ENCODE assay signal across 8 mouse cellular contexts in genomic region chr2:153346221-153347182, GRCm38 (mm10). TPM values are rescaled to one million over a fixed set of nuclear protein-coding genes. Genes with fewer than 3 reads are reported as not detected.
DNase-seq lines count a peak whose midpoint lies in the region; ATAC-seq and TF ChIP-seq lines count a peak whose summit lies in the region.

No protein-coding gene starts in this region.

- H3K4me1 ChIP-seq in intestine, embryonic 15.5 days (replicated peaks), result peaks cover 18% of the 10 kb centered on the region
- peaks cover 52% of the 10 kb centered on the region for H3K4me1 ChIP-seq in liver, embryonic 11.5 days (replicated peaks; ENCODE audit: control insufficient read depth, insufficient read depth, low read length)
- H3K4me1 ChIP-seq in stomach, embryonic 14.5 days (ENCODE audit: control insufficient read depth, insufficient read depth, low read length), result peaks cover 32% of the 10 kb centered on the region

- peaks cover 52% of the 10 kb centered on the region for H3K79me2 ChIP-seq in myocyte (ENCODE audit: control insufficient read depth, insufficient read depth)

- H3K36me3 ChIP-seq in intestine, embryonic 15.5 days, result no peaks in the 10 kb centered on the region
- peaks cover 3% of the 10 kb centered on the region; the same call in 1 of the 2 replicates for H3K36me3 ChIP-seq in liver, embryonic 11.5 days (ENCODE audit: control insufficient read depth, insufficient read depth, low read length)
- no peaks in the 10 kb centered on the region for H3K36me3 ChIP-seq in myocyte (ENCODE audit: control insufficient read depth, insufficient read depth)
- H3K36me3 ChIP-seq in stomach, embryonic 14.5 days (ENCODE audit: control insufficient read depth, insufficient read depth, low read length), result no peaks in the 10 kb centered on the region; the same call in 1 of the 2 replicates

- H3K27ac ChIP-seq in intestine, embryonic 15.5 days, result peak overlapping the region; percentile 97
- H3K27ac ChIP-seq in liver, embryonic 11.5 days (ENCODE audit: low read depth, low read length), result peak overlapping the region; percentile 99
- peak overlapping the region; percentile 98 for H3K27ac ChIP-seq in stomach, embryonic 14.5 days (ENCODE audit: low read length)

- H3K27me3 ChIP-seq in intestine, embryonic 15.5 days (replicated peaks), result no peaks in the 10 kb centered on the region
- no peaks in the 10 kb centered on the region for H3K27me3 ChIP-seq in liver, embryonic 11.5 days (replicated peaks; ENCODE audit: control insufficient read depth, insufficient read depth, low read length)
- no peaks in the 10 kb centered on the region for H3K27me3 ChIP-seq in myocyte (ENCODE audit: control insufficient read depth, insufficient read depth, insufficient read length)
- H3K27me3 ChIP-seq in stomach, embryonic 14.5 days (ENCODE audit: control insufficient read depth, insufficient read depth, low read length), result no peaks in the 10 kb centered on the region

- peak overlapping the region; percentile 86 for H3K9ac ChIP-seq in intestine, embryonic 15.5 days
- H3K9ac ChIP-seq in liver, embryonic 11.5 days (ENCODE audit: low read depth, low read length), result peak overlapping the region; percentile 99
- H3K9ac ChIP-seq in stomach, embryonic 14.5 days (replicated peaks; ENCODE audit: low read depth, low read length), result peak overlapping the region; percentile 93

- H3K4me3 ChIP-seq in intestine, embryonic 15.5 days (replicated peaks), result peak overlapping the region; percentile 82
- peak overlapping the region; percentile 97 for H3K4me3 ChIP-seq in liver, embryonic 11.5 days (ENCODE audit: low read depth, low read length)
- peak overlapping the region; percentile 81 for H3K4me3 ChIP-seq in myocyte
- H3K4me3 ChIP-seq in stomach, embryonic 14.5 days (ENCODE audit: low read depth, low read length), result peak overlapping the region; percentile 82

- H3K9me3 ChIP-seq in intestine, embryonic 15.5 days, result no peaks in the 10 kb centered on the region
- no peaks in the 10 kb centered on the region for H3K9me3 ChIP-seq in liver, embryonic 11.5 days (ENCODE audit: control insufficient read depth, low read length)
- H3K9me3 ChIP-seq in stomach, embryonic 14.5 days (ENCODE audit: control insufficient read depth, low read depth, low read length), result no peaks in the 10 kb centered on the region

- H3K4me2 ChIP-seq in intestine, embryonic 15.5 days (replicated peaks), result peak overlapping the region; percentile 69
- H3K4me2 ChIP-seq in liver, embryonic 11.5 days, result peak overlapping the region; percentile 89
- peak overlapping the region; percentile 94 for H3K4me2 ChIP-seq in myocyte (ENCODE audit: low read depth)
- H3K4me2 ChIP-seq in stomach, embryonic 14.5 days (replicated peaks; ENCODE audit: low read depth, low read length), result peak overlapping the region; percentile 78

- peak; percentile 46 for DNase-seq in layer of hippocampus, adult 11-12 months (ENCODE audit: low spot score)
- no peak for DNase-seq in layer of hippocampus, postnatal 25 days (ENCODE audit: extremely low spot score in 1 of 2, low spot score in 1 of 2)
- DNase-seq in cerebellum, postnatal 36 days, result peak; percentile 44 to 56
- DNase-seq in gastrocnemius, postnatal 4 days (ENCODE audit: low spot score in 2 of 2), result peak; percentile 66 to 74
- DNase-seq in liver, embryonic 11.5 days (ENCODE audit: low spot score), result peak; percentile 84

- WGBS in intestine, embryonic 15.5 days, result under 1% methylated on average over 52 of the region's 76 CpGs
- WGBS in liver, embryonic 11.5 days, result under 1% methylated on average over 38 of the region's 76 CpGs
- WGBS in stomach, embryonic 14.5 days, result 1% methylated on average over 54 of the region's 76 CpGs

- ATAC-seq in intestine, embryonic 15.5 days, result peak; percentile 56
- peak; percentile 49; the same call in 1 of the 2 replicates for ATAC-seq in liver, embryonic 11.5 days (replicated peaks; ENCODE audit: low FRiP score)
- ATAC-seq in stomach, embryonic 14.5 days (ENCODE audit: insufficient number of reproducible peaks, insufficient read depth, low FRiP score, low read depth), result peak; percentile 50

- TF ChIP-seq POLR2A in myocyte (IDR thresholded peaks at IDR 0.05; ENCODE audit: insufficient read length, low read depth), result peak; percentile 5

- H3ac ChIP-seq in myocyte (ENCODE audit: control insufficient read depth, insufficient read length), result peak overlapping the region; percentile 74

TF ChIP-seq in myocyte, 11 proteins besides CTCF, POLR2A, EP300 and RAD21:
- TF ChIP-seq MYOG (IDR thresholded peaks at IDR 0.05; ENCODE audit: control insufficient read depth in 1 of 3, insufficient read depth in 1 of 3, insufficient read length in 2 of 3, low read depth in 2 of 3) (no peak), MAX (IDR thresholded peaks at IDR 0.05; ENCODE audit: low read depth) (no peak), REST (IDR thresholded peaks at IDR 0.05; ENCODE audit: insufficient read depth, insufficient read length) (no peak), MYOD1 (IDR thresholded peaks at IDR 0.05; ENCODE audit: control insufficient read depth in 1 of 3, insufficient read length in 2 of 3, low read depth in 2 of 3) (peak in 1 of 3 experiments; percentile 21), E2F4 (IDR thresholded peaks at IDR 0.05; ENCODE audit: insufficient read depth) (no peak), SRF (IDR thresholded peaks at IDR 0.05; ENCODE audit: control insufficient read depth, insufficient read length, low read depth) (no peak), USF1 (IDR thresholded peaks at IDR 0.05; ENCODE audit: low read depth) (no peak), POLR2AphosphoS2 (IDR thresholded peaks at IDR 0.05; ENCODE audit: insufficient read length, low read depth) (peak; percentile 50), TCF12 (IDR thresholded peaks at IDR 0.05; ENCODE audit: insufficient read depth, poor library complexity, severe bottlenecking) (no peak)

RNA-seq across cellular contexts. Expression of gene Asxl1, which starts 0.9 kb away (rescaled TPM):
- total RNA-seq in layer of hippocampus, postnatal 25 days (2021), result 10 to 100 TPM; 31.6 to 34.0 TPM
- total RNA-seq in gastrocnemius, postnatal 4 days (2021), result 10 to 100 TPM; 27.1 to 28.9 TPM
- 12.4 and 13.5 TPM in 2 replicates for polyA plus RNA-seq in intestine, embryonic 15.5 days (2015; fragmentation: Nextera tagmentation; extraction: Ambion mirVana)
- polyA plus RNA-seq in liver, embryonic 11.5 days (2014; fragmentation: Nextera tagmentation; extraction: Ambion mirVana), result 13.6 and 15.1 TPM in 2 replicates
- 15.4 TPM for polyA plus RNA-seq in myocyte (2012; fragmentation: generic; extraction: Trizol)
- polyA plus RNA-seq in stomach, embryonic 14.5 days (2014; fragmentation: Nextera tagmentation; extraction: Ambion mirVana), result 14.7 and 16.3 TPM in 2 replicates

RNA-seq across cellular contexts. Expression of gene Kif3b, which starts 55.3 kb away (rescaled TPM):
- 10 to 100 TPM; 55.1 to 56.1 TPM for total RNA-seq in layer of hippocampus, postnatal 25 days (2021)
- total RNA-seq in gastrocnemius, postnatal 4 days (2021), result 1 to 10 TPM; 8.9 to 9.1 TPM
- polyA plus RNA-seq in intestine, embryonic 15.5 days (2015; fragmentation: Nextera tagmentation; extraction: Ambion mirVana), result 7.1 and 7.7 TPM in 2 replicates
- polyA plus RNA-seq in liver, embryonic 11.5 days (2014; fragmentation: Nextera tagmentation; extraction: Ambion mirVana), result 3.2 and 3.5 TPM in 2 replicates
- 10.8 TPM for polyA plus RNA-seq in myocyte (2012; fragmentation: generic; extraction: Trizol)
- 5.8 and 6.2 TPM in 2 replicates for polyA plus RNA-seq in stomach, embryonic 14.5 days (2014; fragmentation: Nextera tagmentation; extraction: Ambion mirVana)

Comparison
In these comparisons a context has a peak if more than half of its experiments do, and no peak if none do; other contexts are left out.
1. DNase-seq: peak in layer of hippocampus, adult 11-12 months (single experiment), cerebellum, postnatal 36 days (2 of 2), gastrocnemius, postnatal 4 days (2 of 2) and liver, embryonic 11.5 days (single experiment); none in layer of hippocampus, postnatal 25 days (0 of 2).
2. Peak in every context shown above with its lines, with median percentiles within 50 percentile points of each other: ATAC-seq, H3K27ac ChIP-seq, H3K4me2 ChIP-seq, H3K4me3 ChIP-seq and H3K9ac ChIP-seq.